Mouse (Mus musculus) mouse trophoblast stem cell (cell line): ENCODE measurements around the gene 1700020L24Rik.

Source experiments
- in situ Hi-C, 2 experiments: fragments of 300-500 bp; cut with MseI, MboI; formaldehyde crosslinking; loops; 2 replicates in 1 of 2; 3 replicates in 1 of 2; pipeline ENCODE4 v1.15.1; 2025

1700020L24Rik gene

GRCm38 (mm10) chr11:83471766-83472165 lies 34.3 kb downstream of the 1700020L24Rik start:
- in situ Hi-C loops = loop anchor here in 1 of 2 experiments (5.0 kb wide), 1 partner anchor 34 kb away; the partner anchor contains the start of gene 1700020L24Rik

DNA sequence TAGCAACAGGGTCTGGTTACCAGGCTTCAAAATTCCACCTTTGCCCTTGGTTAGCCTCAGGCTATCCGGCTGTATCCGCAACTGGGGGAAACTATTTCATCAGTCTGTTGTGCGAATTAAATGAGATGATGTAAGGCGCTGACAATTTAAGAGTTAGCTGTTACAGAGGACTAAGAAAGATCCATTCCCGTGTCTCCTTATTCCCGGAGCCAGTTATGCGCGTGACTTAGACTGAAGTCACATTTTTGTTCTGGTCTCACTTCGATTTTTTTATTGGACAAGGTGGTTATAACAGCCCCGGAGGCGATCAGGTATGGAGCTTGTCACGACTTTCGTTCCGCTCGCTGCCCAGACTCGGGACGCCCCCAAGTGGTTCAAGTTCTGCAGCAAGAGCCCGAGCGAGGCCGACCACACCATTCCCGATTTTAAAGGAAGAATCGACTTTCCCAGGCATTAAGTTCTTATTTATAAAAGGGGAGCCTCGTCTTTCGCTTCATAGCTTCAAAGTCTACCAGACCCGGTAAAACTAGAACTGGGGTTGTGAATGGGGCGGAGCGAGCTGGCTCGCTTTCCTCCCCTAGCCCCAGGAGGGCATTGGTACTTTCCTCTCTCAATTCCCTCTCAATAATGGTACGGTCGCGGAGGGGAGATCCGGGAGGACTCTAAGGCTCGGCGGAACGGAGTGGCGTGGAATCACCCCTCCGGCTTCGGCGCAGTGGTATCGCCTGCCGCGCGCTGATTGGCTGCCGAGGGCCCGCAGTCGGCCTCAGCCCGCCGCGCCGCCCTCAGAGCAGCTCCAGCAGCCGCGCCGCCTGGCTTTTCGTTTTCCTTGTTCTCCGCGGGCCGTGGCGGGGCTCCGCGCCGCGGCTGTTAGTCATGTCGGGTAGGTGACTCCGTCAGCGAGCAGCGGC lies 35.1 kb downstream of the 1700020L24Rik start, which contains the start of gene Taf15:
Gene Taf15, plus strand, starts transcription at position 763 of the 911 bp plus-strand sequence.
- in situ Hi-C loops = loop anchor here in 1 of 2 experiments (5.0 kb wide), 1 partner anchor 35 kb away; the partner anchor contains the start of gene 1700020L24Rik

DNA sequence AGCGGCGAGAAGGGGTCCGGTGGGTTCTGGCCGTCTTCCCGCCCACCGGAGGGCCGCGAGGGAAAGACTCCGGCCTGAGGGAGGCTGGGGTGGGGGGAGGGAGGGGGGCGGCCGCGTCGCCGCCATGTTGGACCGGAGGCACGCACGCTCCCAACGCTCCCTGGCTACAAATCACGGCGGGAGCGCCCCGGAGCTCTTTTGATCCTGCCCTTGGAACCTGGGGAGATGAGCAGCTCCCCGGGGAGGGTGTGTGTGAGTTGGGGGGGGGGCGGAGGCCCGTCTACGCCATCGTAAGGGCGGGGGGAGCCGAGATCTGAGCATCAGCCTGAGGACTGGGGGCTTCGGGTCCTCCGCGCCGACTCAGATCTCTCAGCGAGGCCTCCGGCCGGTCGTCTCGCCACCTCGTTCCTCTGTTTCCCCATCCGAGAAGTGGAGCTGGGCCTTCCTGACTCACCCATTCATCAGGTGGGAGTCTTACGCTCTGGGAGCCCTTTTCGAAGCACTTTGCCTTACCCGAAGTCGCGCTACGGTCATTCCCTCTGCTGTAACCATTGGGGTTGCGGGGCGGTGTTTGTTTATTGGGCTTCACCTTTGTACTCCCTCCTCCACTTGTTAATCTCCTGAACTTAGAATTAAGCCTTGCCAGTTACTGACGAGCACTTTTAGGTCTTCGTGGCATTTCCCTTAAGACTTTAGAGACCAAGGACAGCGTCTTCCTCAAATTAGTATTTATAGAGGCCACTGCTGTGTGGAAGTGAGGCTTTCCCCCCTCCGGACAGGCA lies 35.9 kb downstream of the 1700020L24Rik start:
- in situ Hi-C loops = loop anchor here in 1 of 2 experiments (5.0 kb wide), 1 partner anchor 36 kb away; the partner anchor contains the start of gene 1700020L24Rik
